In the genomic region with DNA sequence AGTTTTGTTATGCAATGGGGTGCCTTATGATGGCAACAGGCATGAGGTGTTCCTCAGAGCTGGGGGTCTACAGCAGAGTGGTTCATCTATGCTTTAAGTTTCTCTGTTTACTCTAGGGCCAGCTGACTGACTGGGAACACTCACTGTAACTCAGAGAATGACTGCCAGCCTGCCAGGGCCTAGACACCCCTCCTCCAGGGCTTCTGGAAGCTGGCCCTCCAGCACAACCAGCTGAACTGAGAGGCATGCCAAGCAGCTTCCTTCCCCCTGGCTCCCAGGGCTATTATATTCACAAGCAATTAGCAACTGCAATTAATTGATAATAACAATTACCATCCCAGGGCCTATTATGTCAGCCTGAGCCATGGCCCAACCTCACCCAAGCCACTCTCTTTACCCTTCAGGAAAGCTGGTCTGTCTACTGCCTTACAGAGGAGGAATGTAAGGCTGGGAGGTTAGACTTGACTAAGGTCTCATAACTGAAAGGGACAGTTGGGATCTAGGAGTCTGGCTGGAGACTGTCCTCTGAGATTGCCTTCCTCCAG, we compare ENCODE assay signal across 9 mouse cellular contexts. TPM values are rescaled to one million over a fixed set of nuclear protein-coding genes. Genes with fewer than 3 reads are reported as not detected.
DNase-seq lines count a peak whose midpoint lies in the region; ATAC-seq and TF ChIP-seq lines count a peak whose summit lies in the region.
"Had no signal": no experiment of that assay in that cellular context is flagged by ENCODE, and none has a peak within 500 bp of the region (broad histone marks: within the 10 kb centered on the region; RNA-seq: fewer than 3 reads in every experiment).

No protein-coding gene starts in this region.

- H3K36me3 ChIP-seq in forebrain, embryonic 10.5 days (replicated peaks), result no peaks in the 10 kb centered on the region
- H3K36me3 ChIP-seq in hindbrain, postnatal 0 days (ENCODE audit: insufficient read depth, low read length), result no peaks in the 10 kb centered on the region
- no peaks in the 10 kb centered on the region for H3K36me3 ChIP-seq in midbrain, embryonic 14.5 days (ENCODE audit: control insufficient read depth, insufficient read depth, low read length)
- H3K36me3 ChIP-seq: limb, embryonic 12.5 days had no signal

- H3K4me1 ChIP-seq in forebrain, embryonic 10.5 days, result peaks cover 47% of the 10 kb centered on the region
- H3K4me1 ChIP-seq in hindbrain, postnatal 0 days (ENCODE audit: insufficient read depth, low read length), result peaks cover 6% of the 10 kb centered on the region; the same call in 1 of the 2 replicates
- H3K4me1 ChIP-seq in midbrain, embryonic 14.5 days (ENCODE audit: control insufficient read depth, insufficient read depth, low read length), result peaks cover 7% of the 10 kb centered on the region

- ATAC-seq in hindbrain, postnatal 0 days, result peak; percentile 87
- ATAC-seq in midbrain, embryonic 14.5 days (ENCODE audit: low FRiP score, low TSS enrichment), result peak; percentile 56; the same call in 1 of the 2 replicates
- ATAC-seq in granulocyte monocyte progenitor cell, adult 5-6 weeks (replicated peaks; ENCODE audit: poor library complexity, severe bottlenecking), result no peak

- peak; percentile 32 for DNase-seq in cerebellum, adult 9-11 months
- no peak for DNase-seq in cerebellum, postnatal 14 days
- DNase-seq in forebrain, embryonic 10.5 days (ENCODE audit: extremely low spot score, low spot score), result no peak
- DNase-seq in hindbrain, postnatal 0 days (ENCODE audit: low spot score), result peak; percentile 69
- DNase-seq in midbrain, embryonic 14.5 days, result peak; percentile 37
- DNase-seq in spleen, postnatal 4 days (ENCODE audit: low spot score in 2 of 2), result no peak
- DNase-seq in kidney, postnatal 36 days, result no peak

- H3K4me2 ChIP-seq in hindbrain, postnatal 0 days (ENCODE audit: low read depth, low read length), result no peak overlapping the region
- H3K4me2 ChIP-seq in midbrain, embryonic 14.5 days (ENCODE audit: low read length), result no peak overlapping the region
- H3K4me2 ChIP-seq: limb, embryonic 12.5 days had no signal

- peak overlapping the region; percentile 76 for H3K27ac ChIP-seq in forebrain, embryonic 10.5 days
- H3K27ac ChIP-seq in hindbrain, postnatal 0 days, result peak overlapping the region; percentile 84
- peak overlapping the region; percentile 2; the same call in 1 of the 2 replicates for H3K27ac ChIP-seq in midbrain, embryonic 14.5 days (replicated peaks; ENCODE audit: low read depth, low read length)
- H3K27ac ChIP-seq: limb, embryonic 12.5 days had no signal

- no peak for TF ChIP-seq CTCF in hindbrain, postnatal 0 days (IDR thresholded peaks at IDR 0.05; ENCODE audit: low read depth)

- no peak overlapping the region for H3K4me3 ChIP-seq in forebrain, embryonic 10.5 days
- no peak overlapping the region for H3K4me3 ChIP-seq in hindbrain, postnatal 0 days (ENCODE audit: low read length)
- no peak overlapping the region for H3K4me3 ChIP-seq in midbrain, embryonic 14.5 days (replicated peaks; ENCODE audit: low read depth, low read length)
- H3K4me3 ChIP-seq: limb, embryonic 12.5 days had no signal

- no peak overlapping the region for H3K9ac ChIP-seq in hindbrain, postnatal 0 days (replicated peaks; ENCODE audit: low read length)
- no peak overlapping the region for H3K9ac ChIP-seq in midbrain, embryonic 14.5 days (replicated peaks; ENCODE audit: low read length)
- H3K9ac ChIP-seq: limb, embryonic 12.5 days had no signal

- H3K27me3 ChIP-seq in forebrain, embryonic 10.5 days (ENCODE audit: poor library complexity, severe bottlenecking), result peaks cover 4% of the 10 kb centered on the region
- H3K27me3 ChIP-seq in hindbrain, postnatal 0 days (ENCODE audit: insufficient read depth, low read length), result no peaks in the 10 kb centered on the region
- H3K27me3 ChIP-seq in midbrain, embryonic 14.5 days (ENCODE audit: control insufficient read depth, insufficient read depth, low read length), result no peaks in the 10 kb centered on the region
- H3K27me3 ChIP-seq: limb, embryonic 12.5 days had no signal

- no peaks in the 10 kb centered on the region for H3K9me3 ChIP-seq in forebrain, embryonic 10.5 days
- no peaks in the 10 kb centered on the region for H3K9me3 ChIP-seq in hindbrain, postnatal 0 days (ENCODE audit: low read length)
- no peaks in the 10 kb centered on the region for H3K9me3 ChIP-seq in midbrain, embryonic 14.5 days (ENCODE audit: control insufficient read depth, low read length)
- H3K9me3 ChIP-seq: limb, embryonic 12.5 days had no signal

RNA-seq across cellular contexts. Expression of gene Syn3, which starts 41.0 kb away (rescaled TPM):
- 3.9 and 4.5 TPM in 2 replicates for polyA plus RNA-seq in forebrain, embryonic 10.5 days (2016; fragmentation: Nextera tagmentation; extraction: Ambion mirVana)
- 64.7 and 67.4 TPM in 2 replicates for total RNA-seq in hindbrain, postnatal 0 days (2014; rRNA removed)
- 15.1 and 18.3 TPM in 2 replicates for polyA plus RNA-seq in hindbrain, postnatal 0 days (2015; fragmentation: Nextera tagmentation; extraction: Ambion mirVana)
- 24.3 and 25.6 TPM in 2 replicates for polyA plus RNA-seq in midbrain, embryonic 14.5 days (2014; fragmentation: Nextera tagmentation; extraction: Ambion mirVana)
- 0.15 and 3.9 TPM in 2 replicates for total RNA-seq in granulocyte monocyte progenitor cell, adult 5-6 weeks (2014; fragmentation: Nextera tagmentation)
- total RNA-seq in granulocyte monocyte progenitor cell, adult 5-6 weeks (2017), result 0.26 and 0.31 TPM in 2 replicates

Comparison
In these comparisons a context has a peak if more than half of its experiments do, and no peak if none do; other contexts are left out.
1. DNase-seq: peak in cerebellum, adult 9-11 months (single experiment), hindbrain, postnatal 0 days (single experiment) and midbrain, embryonic 14.5 days (single experiment); none in cerebellum, postnatal 14 days (0 of 2), forebrain, embryonic 10.5 days (single experiment), spleen, postnatal 4 days (0 of 2) and kidney, postnatal 36 days (0 of 2).
2. H3K27ac ChIP-seq: peak in every context shown above with its lines; median percentile 84 in hindbrain, postnatal 0 days; 76 in forebrain, embryonic 10.5 days; 2 in midbrain, embryonic 14.5 days.